Mouse (Mus musculus) myocyte (in vitro differentiated cells): ENCODE measurements around the gene Eya4. TPM values are rescaled to one million over a fixed set of nuclear protein-coding genes. Genes with fewer than 3 reads are reported as not detected.

Experiments
- H3K27me3 ChIP-seq: one replicate; pipeline ENCODE4 v1.6.1; 2011; ENCODE audit not compliant: control insufficient read depth, insufficient read depth, insufficient read length
- H3K36me3 ChIP-seq: one replicate; pipeline ENCODE4 v1.6.1; 2011; ENCODE audit not compliant: control insufficient read depth, insufficient read depth
- H3K4me2 ChIP-seq: one replicate; pipeline ENCODE4 v1.6.1; 2011; ENCODE audit warnings: low read depth, control low read depth
- H3K4me3 ChIP-seq: one replicate; pipeline ENCODE4 v1.5.1; 2011; ENCODE audit warnings: mild to moderate bottlenecking, control low read depth, moderate library complexity
- H3K79me2 ChIP-seq: one replicate; pipeline ENCODE4 v1.6.1; 2011; ENCODE audit not compliant: control insufficient read depth, insufficient read depth
- H3ac ChIP-seq: one replicate; pipeline ENCODE4 v1.6.1; 2011; ENCODE audit not compliant: control insufficient read depth, insufficient read length
- CEBPB ChIP-seq: IDR thresholded peaks from 2 replicates; pipeline ENCODE4 v1.6.1; 2011; ENCODE audit warnings: mild to moderate bottlenecking, moderate library complexity; ENCODE audit not compliant: poor library complexity, insufficient read depth, severe bottlenecking
- E2F4 ChIP-seq: IDR thresholded peaks from one replicate; pipeline ENCODE4 v1.6.1; 2011; ENCODE audit warnings: mild to moderate bottlenecking, control low read depth, moderate library complexity; ENCODE audit not compliant: insufficient read depth
- MAX ChIP-seq: IDR thresholded peaks from one replicate; pipeline ENCODE4 v1.6.1; 2011; ENCODE audit warnings: low read depth, mild to moderate bottlenecking, control low read depth
- MYOD1 ChIP-seq, 3 experiments: IDR thresholded peaks; one replicate each; pipeline ENCODE4 v1.6.1; 2011; ENCODE audit warnings: control low read depth in 2 of 3, low read depth in 2 of 3, mild to moderate bottlenecking in 2 of 3, moderate library complexity in 1 of 3; ENCODE audit not compliant: insufficient read length in 2 of 3, control insufficient read depth in 1 of 3
- MYOG ChIP-seq, 3 experiments: IDR thresholded peaks; one replicate each; pipeline ENCODE4 v1.6.1; 2011; ENCODE audit warnings: control low read depth in 2 of 3, low read depth in 2 of 3, mild to moderate bottlenecking in 2 of 3; ENCODE audit not compliant: insufficient read length in 2 of 3, control insufficient read depth in 1 of 3, insufficient read depth in 1 of 3
- POLR2A ChIP-seq: IDR thresholded peaks from one replicate; pipeline ENCODE4 v1.6.1; 2011; ENCODE audit warnings: low read depth, mild to moderate bottlenecking, control low read depth, moderate library complexity; ENCODE audit not compliant: insufficient read length
- POLR2AphosphoS2 ChIP-seq: IDR thresholded peaks from one replicate; pipeline ENCODE4 v1.6.1; 2011; ENCODE audit warnings: low read depth, control low read depth; ENCODE audit not compliant: insufficient read length
- REST ChIP-seq: IDR thresholded peaks from one replicate; pipeline ENCODE4 v1.6.1; 2011; ENCODE audit warnings: mild to moderate bottlenecking, control low read depth, moderate library complexity; ENCODE audit not compliant: insufficient read depth, insufficient read length
- SRF ChIP-seq: IDR thresholded peaks from one replicate; pipeline ENCODE4 v1.6.1; 2011; ENCODE audit warnings: low read depth; ENCODE audit not compliant: control insufficient read depth, insufficient read length
- TCF12 ChIP-seq: IDR thresholded peaks from one replicate; pipeline ENCODE4 v1.6.1; 2011; ENCODE audit warnings: mild to moderate bottlenecking, control low read depth; ENCODE audit not compliant: poor library complexity, insufficient read depth, severe bottlenecking
- USF1 ChIP-seq: IDR thresholded peaks from one replicate; pipeline ENCODE4 v1.6.1; 2011; ENCODE audit warnings: low read depth, mild to moderate bottlenecking, control low read depth, moderate library complexity
- polyA plus RNA-seq: library from polyadenylated mRNA; unstranded; fragments of >200 nt; fragmentation: generic; extraction: Trizol; gene quantifications from one replicate; pipeline ENCODE4 v1.2.1, GENCODE M21; 2012; ENCODE audit warnings: missing spikeins

Eya4 gene
- polyA plus RNA-seq, 1 experiment: 8.8 TPM

GRCm38 (mm10) chr10:23176666-23177346, 173.8 kb downstream of the Eya4 start:
- Histone ChIP-seq H3K79me2 (peaks cover 20% of the 10 kb centered on the region), H3K4me3 (no peak overlapping the region), H3K4me2 (peak overlapping the region; percentile 94), H3ac (no peak overlapping the region), H3K27me3 (no peaks in the 10 kb centered on the region), H3K36me3 (peaks cover under 1% of the 10 kb centered on the region)
- TF ChIP-seq CEBPB: 0 out of 2 replicates have a peak, but pooled peaks have one; percentile 11
- TF ChIP-seq USF1: no peak
- no peak for TF ChIP-seq SRF
- no peak for TF ChIP-seq TCF12
- TF ChIP-seq REST: no peak

GRCm38 (mm10) chr10:23171541-23171940, 179.0 kb downstream of the Eya4 start:
- H3K36me3 ChIP-seq: peaks cover 18% of the 10 kb centered on the region
- TF ChIP-seq MYOD1 (IDR thresholded peaks at IDR 0.05; ENCODE audit: control insufficient read depth in 1 of 3, insufficient read length in 2 of 3, low read depth in 2 of 3) (no peak), E2F4 (no peak), SRF (no peak), MAX (no peak)
- no peaks in the 10 kb centered on the region for H3K27me3 ChIP-seq
- H3ac ChIP-seq: no peak overlapping the region
- H3K4me2 ChIP-seq: no peak overlapping the region
- H3K4me3 ChIP-seq: no peak overlapping the region
- H3K79me2 ChIP-seq: peaks cover 3% of the 10 kb centered on the region

GRCm38 (mm10) chr10:23165089-23165642, 185.4 kb downstream of the Eya4 start:
- no peak overlapping the region for H3ac ChIP-seq
- no peak for TF ChIP-seq MYOG (IDR thresholded peaks at IDR 0.05; ENCODE audit: control insufficient read depth in 1 of 3, insufficient read depth in 1 of 3, insufficient read length in 2 of 3, low read depth in 2 of 3)
- no peak overlapping the region for H3K4me2 ChIP-seq
- H3K79me2 ChIP-seq: no peaks in the 10 kb centered on the region
- H3K4me3 ChIP-seq: no peak overlapping the region
- peaks cover 11% of the 10 kb centered on the region for H3K36me3 ChIP-seq
- no peaks in the 10 kb centered on the region for H3K27me3 ChIP-seq

- H3K4me2 ChIP-seq: no peak overlapping the region
- no peak overlapping the region for H3ac ChIP-seq
- H3K79me2 ChIP-seq: no peaks in the 10 kb centered on the region
- peaks cover 5% of the 10 kb centered on the region for H3K36me3 ChIP-seq
- H3K4me3 ChIP-seq: no peak overlapping the region
- H3K27me3 ChIP-seq: no peaks in the 10 kb centered on the region
- TF ChIP-seq TCF12 (no peak), E2F4 (no peak), CEBPB (no peak), POLR2A (no peak), REST (no peak)
These were observed 190.7 kb downstream of the Eya4 start for GRCm38 (mm10) chr10:23159844-23160243.

- no peaks in the 10 kb centered on the region for H3K79me2 ChIP-seq
- H3K4me2 ChIP-seq: no peak overlapping the region
- peaks cover 10% of the 10 kb centered on the region for H3K36me3 ChIP-seq
- H3K27me3 ChIP-seq: no peaks in the 10 kb centered on the region
- TF ChIP-seq USF1 (no peak), MYOG (IDR thresholded peaks at IDR 0.05; ENCODE audit: control insufficient read depth in 1 of 3, insufficient read depth in 1 of 3, insufficient read length in 2 of 3, low read depth in 2 of 3) (no peak), POLR2AphosphoS2 (no peak)
- no peak overlapping the region for H3K4me3 ChIP-seq
- no peak overlapping the region for H3ac ChIP-seq
These were observed 191.4 kb downstream of the Eya4 start for GRCm38 (mm10) chr10:23159138-23159537.

GRCm38 (mm10) chr10:23156866-23157625, 193.5 kb downstream of the Eya4 start:
- Histone ChIP-seq H3ac (no peak overlapping the region), H3K79me2 (no peaks in the 10 kb centered on the region), H3K4me3 (no peak overlapping the region), H3K27me3 (no peaks in the 10 kb centered on the region), H3K36me3 (peaks cover 11% of the 10 kb centered on the region), H3K4me2 (no peak overlapping the region)
- TF ChIP-seq POLR2A (no peak), CEBPB (no peak)
